Mouse (Mus musculus) lung, adult 2 months (tissue): Measurements from ENCODE around the gene Tbata.

ENCODE experiments used
- CTCF ChIP-seq: fragments of 200-500 bp; IDR thresholded peaks from 2 replicates; pipeline ENCODE4 v1.5.1; 2011; ENCODE audit warnings: mild to moderate bottlenecking, low read length, control low read depth; ENCODE audit not compliant: insufficient read depth
- POLR2A ChIP-seq: fragments of 200-500 bp; IDR thresholded peaks from 2 replicates; pipeline ENCODE4 v1.6.1; 2011; ENCODE audit warnings: low read depth, mild to moderate bottlenecking, control low read depth, low read length, borderline replicate concordance; ENCODE audit errors: extremely low read depth

DNA sequence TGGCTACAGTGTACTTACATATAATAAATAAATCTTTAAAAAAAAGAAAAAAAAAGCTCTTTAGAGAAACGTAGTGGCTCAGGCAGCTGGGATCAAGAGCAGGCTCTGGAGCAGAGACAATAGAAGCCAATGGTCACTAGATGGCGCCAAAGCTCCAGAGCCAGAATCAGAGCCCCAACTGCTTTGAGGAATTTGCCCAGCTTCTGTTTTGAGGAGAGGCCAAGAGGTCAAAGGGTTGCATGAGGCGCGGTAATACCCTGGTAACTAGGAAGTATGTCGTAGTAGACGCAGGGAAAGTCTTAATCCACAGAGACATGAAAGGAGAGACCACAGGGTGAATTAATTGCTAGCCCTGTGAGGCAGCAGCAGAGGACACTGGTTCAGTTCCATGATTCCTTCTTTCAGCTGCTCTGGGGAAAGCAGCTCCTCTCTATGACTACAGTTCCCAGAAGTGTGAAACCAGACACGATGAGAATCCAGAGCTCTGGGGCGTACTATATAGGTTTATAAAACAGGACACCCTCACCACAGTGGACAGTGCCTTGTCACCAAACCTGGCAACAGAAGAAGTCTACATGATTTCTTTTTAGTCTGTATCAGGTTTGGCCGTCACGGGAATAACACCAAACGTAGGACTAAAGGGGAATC, 27.9 kb downstream of the Tbata start:
- TF ChIP-seq CTCF (peak; percentile 89), POLR2A (no peak)
